Mouse (Mus musculus): ENCODE measurements around the gene Cpsf2. TPM values are rescaled to one million over a fixed set of nuclear protein-coding genes. Genes with fewer than 3 reads are reported as not detected.

The Cpsf2 gene
- total RNA-seq, 2 experiments from 2014 or later: 20.3 to 20.9 TPM

- DNase-seq: no peak
- intact Hi-C loops (cut with DNase I): no loop called here
These were observed 2.8 kb downstream of the Cpsf2 start for GRCm38 (mm10) chr12:101978588-101978987.

DNA sequence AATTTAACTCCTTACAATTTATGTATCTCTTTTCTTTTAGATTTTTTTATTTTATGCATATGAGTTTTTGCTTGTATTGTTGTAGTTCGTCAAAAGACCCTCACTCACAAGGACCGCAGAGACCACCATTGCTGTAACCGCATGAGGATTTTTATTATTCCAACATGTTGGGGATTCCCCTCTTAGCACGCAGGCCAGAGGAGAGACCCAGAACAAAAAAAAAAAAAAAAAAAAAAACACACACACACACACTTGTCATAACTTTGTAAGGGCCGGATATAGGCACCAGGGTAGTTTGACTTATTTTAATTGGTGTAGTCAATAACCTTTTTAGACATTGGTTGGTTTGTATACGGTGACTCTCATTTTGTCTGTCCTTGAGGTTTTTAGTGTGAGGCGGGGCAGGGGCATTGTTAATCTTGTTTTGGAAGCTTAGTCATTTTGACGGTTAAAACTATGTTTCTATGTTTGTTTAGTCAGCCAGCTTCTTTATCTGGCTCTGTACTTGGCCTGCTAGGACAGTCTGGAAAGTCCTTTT lies 3.5 kb downstream of the Cpsf2 start:
- no peak for DNase-seq
- intact Hi-C loops (cut with DNase I): no loop called here

- intact Hi-C loops (cut with DNase I): loop anchor here (5.0 kb wide), 1 partner anchor 482 kb away; no protein-coding TSS in a partner anchor
- no peak for DNase-seq
These were observed 4.5 kb downstream of the Cpsf2 start for GRCm38 (mm10) chr12:101980266-101980665.

- no peak for DNase-seq
- intact Hi-C loops (cut with DNase I): loop anchor here (5.0 kb wide), 1 partner anchor 481 kb away; no protein-coding TSS in a partner anchor
These were observed 5.8 kb downstream of the Cpsf2 start for GRCm38 (mm10) chr12:101981559-101981958.

DNA sequence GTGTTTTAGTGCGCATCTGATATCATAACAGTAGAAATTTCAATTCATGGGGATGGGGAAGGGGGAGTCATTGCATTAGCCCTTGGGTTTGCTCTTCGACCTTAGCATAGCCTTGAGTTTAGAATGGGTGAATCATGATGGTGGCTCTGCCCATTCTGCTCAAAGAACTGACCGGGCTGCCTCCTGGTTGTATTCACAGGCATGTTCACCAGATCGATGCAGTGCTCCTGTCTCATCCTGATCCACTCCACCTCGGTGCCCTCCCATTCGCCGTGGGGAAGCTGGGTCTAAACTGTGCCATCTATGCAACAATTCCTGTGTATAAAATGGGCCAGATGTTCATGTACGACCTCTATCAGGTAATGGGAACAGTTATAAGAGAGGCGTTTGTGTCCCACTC lies 7.2 kb downstream of the Cpsf2 start:
- no peak for DNase-seq
- intact Hi-C loops (cut with DNase I): loop anchor here (5.0 kb wide), 1 partner anchor 479 kb away; no protein-coding TSS in a partner anchor

DNA sequence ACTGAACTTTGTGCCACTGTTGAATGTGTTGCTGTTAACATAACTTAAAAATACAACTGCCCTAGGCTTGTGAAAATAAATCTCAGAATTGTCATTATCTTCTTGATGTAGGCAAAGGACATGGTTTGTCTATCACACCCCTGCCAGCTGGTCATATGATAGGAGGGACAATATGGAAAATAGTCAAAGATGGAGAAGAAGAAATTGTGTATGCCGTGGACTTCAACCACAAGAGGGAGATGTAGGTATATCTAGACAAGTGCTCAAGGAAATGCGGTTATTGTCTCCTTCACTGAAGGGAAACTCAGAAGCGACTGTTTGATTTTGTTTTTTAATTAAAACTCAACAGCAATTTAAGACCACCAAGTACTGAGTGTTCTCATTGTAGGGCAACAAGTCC lies 9.3 kb downstream of the Cpsf2 start:
- DNase-seq: peak; percentile 11 to 34
- intact Hi-C loops (cut with DNase I): loop anchor here (2.0 to 5.0 kb wide), 2 partner anchors 197 to 400 kb away; no protein-coding TSS in a partner anchor

GRCm38 (mm10) chr12:101987659-101988058 lies 11.9 kb downstream of the Cpsf2 start:
- intact Hi-C loops (cut with DNase I): loop anchor here (5.0 kb wide), 1 partner anchor 195 kb away; no protein-coding TSS in a partner anchor
- no peak for DNase-seq

- no peak for DNase-seq
- intact Hi-C loops (cut with DNase I): loop anchor here (5.0 kb wide), 1 partner anchor 142 kb away; no protein-coding TSS in a partner anchor
These were observed 19.0 kb downstream of the Cpsf2 start for GRCm38 (mm10) chr12:101994576-101995467.

DNA sequence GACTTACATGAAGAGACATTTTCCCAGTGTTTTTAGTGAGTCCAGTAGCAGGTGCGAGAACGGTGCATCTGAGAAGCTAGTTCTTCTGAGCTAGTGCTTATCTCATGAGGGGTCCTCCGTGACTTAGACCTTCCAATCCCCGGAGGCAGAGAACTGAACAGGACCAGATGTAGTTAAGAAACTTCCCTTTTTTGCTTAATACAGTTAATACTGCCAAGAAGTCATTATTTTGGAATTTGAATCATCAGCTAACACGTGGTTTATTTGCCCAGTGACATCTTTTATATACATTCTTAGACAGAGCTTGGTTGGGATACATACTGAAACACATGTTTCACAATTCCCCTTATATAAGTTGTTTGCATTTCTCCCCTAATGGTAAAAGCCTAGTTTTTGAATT lies 23.1 kb downstream of the Cpsf2 start:
- intact Hi-C loops (cut with DNase I): no loop called here
- DNase-seq: no peak

GRCm38 (mm10) chr12:102000785-102001184 lies 25.0 kb downstream of the Cpsf2 start:
- intact Hi-C loops (cut with DNase I): no loop called here
- no peak for DNase-seq

- DNase-seq: no peak
- intact Hi-C loops (cut with DNase I): loop anchor here (5.0 kb wide), 3 partner anchors 119 to 379 kb away; partner anchors contain the start of gene Slc24a4
These were observed 32.6 kb downstream of the Cpsf2 start for GRCm38 (mm10) chr12:102008111-102008977.

DNA sequence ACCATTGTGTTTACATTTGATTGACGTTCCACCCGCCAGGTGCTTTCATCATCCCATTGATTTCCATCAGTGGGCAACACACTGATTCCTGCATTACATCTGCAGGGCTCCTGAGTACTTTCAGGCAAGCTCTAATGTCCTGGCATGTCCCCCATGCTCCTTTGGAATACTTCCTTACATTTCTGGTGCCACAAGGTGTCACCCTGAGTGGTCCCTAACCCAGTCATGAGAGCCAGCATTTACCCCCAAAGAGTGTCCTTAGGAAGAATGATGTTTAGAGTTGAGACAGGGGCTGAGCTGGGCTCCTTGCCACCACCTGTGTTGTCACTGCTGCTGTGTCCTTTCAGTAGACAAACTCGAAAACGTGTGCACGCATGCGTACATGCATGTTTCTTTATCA lies 33.8 kb downstream of the Cpsf2 start:
- intact Hi-C loops (cut with DNase I): loop anchor here (5.0 kb wide), 3 partner anchors 118 to 378 kb away; partner anchors contain the start of gene Slc24a4
- DNase-seq: peak in 1 of 2 experiments; percentile 7

DNA sequence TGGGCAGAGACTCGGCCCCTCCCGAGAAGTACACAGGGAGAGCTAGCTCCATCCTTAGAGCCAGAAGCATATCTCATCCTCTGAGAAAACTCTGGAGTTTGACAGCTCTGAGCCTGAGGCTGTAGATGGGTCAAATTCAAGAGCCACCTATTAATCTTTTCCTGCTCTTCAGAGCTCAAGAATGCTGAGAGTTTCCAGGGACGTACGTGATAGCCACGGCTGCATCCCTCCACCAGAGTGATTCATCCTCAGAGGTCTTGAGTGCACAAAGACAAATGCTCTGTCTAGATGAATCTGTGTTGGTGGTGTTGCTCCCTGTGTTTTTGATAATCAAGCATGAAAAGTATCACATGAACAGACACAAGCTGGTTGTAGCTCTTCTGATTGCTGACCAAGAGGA lies 38.6 kb downstream of the Cpsf2 start:
- DNase-seq: no peak
- intact Hi-C loops (cut with DNase I): no loop called here

- intact Hi-C loops (cut with DNase I): no loop called here
- DNase-seq: no peak
These were observed 39.3 kb downstream of the Cpsf2 start for GRCm38 (mm10) chr12:102015127-102015526.

- intact Hi-C loops (cut with DNase I): no loop called here
- DNase-seq: no peak
These were observed 46.1 kb downstream of the Cpsf2 start for GRCm38 (mm10) chr12:102021923-102022322.

- DNase-seq: no peak
- intact Hi-C loops (cut with DNase I): no loop called here
These were observed 53.4 kb downstream of the Cpsf2 start for GRCm38 (mm10) chr12:102029184-102029583.

- DNase-seq: no peak
- intact Hi-C loops (cut with DNase I): no loop called here
These were observed 54.2 kb downstream of the Cpsf2 start for GRCm38 (mm10) chr12:102029892-102030446.

DNA sequence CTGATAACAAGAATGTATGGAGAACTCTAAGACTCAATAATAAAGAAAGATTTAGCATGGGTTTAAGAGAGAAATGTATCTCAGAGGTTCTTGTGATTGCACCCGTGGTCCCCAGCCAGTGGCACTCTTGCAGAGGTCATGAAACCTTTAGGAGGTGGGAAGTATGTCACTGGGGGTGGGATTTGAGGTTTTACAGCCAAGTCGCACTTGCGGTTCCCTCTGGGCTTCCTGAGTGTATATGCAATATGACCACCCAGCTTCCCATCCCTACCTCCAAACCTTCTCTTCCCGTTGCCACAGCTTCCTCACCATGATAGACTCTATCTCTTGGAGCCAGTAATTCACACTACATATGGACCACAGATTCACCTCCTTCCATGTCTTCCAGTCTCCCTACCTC lies 59.1 kb downstream of the Cpsf2 start:
- intact Hi-C loops (cut with DNase I): no loop called here
- DNase-seq: no peak

- DNase-seq: no peak
- intact Hi-C loops (cut with DNase I): no loop called here
These were observed 64.1 kb downstream of the Cpsf2 start for GRCm38 (mm10) chr12:102039861-102040260.

DNA sequence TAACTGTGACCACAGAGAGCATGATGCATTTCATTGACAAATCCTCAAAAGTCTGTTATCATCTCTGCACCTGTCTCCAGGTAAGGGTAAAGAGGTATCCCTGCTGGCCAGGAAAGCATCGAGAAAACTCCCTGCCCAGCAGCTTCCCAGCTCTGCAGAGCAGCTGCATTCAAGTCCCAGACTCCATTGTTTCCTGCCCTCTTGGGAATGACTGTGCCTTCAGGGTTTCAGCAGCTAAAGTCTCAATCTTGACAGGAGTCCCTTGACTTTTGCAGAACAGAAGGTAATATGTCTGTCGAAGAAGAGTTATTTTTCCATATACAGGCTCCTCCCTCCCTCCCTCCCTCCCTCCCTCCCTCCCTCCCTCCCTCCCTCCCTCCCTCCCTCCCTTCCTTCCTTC lies 65.9 kb downstream of the Cpsf2 start:
- intact Hi-C loops (cut with DNase I): no loop called here
- no peak for DNase-seq

All from heart, postnatal 10 days (tissue).